Mouse (Mus musculus) neural tube, embryonic 12.5 days (tissue): ENCODE results near the gene Rab15. TPM values are rescaled to one million over a fixed set of nuclear protein-coding genes. Genes with fewer than 3 reads are reported as not detected.

Source experiments
- ATAC-seq: fragments of 200-750 bp; cut with Nextera tagmentation; 2 replicates; pipeline ENCODE4 v1.8.0; 2017; ENCODE audit warnings: low read depth, mild to moderate bottlenecking, moderate TSS enrichment, moderate library complexity; ENCODE audit not compliant: low FRiP score
- H3K27ac ChIP-seq: fragments of 300-500 bp; sonication (generic); 2 replicates; pipeline ENCODE4 v1.5.1; 2016
- H3K27me3 ChIP-seq: fragments of 300-500 bp; sonication (generic); replicated peaks from 2 replicates; pipeline ENCODE4 v1.6.1; 2016; ENCODE audit warnings: mild to moderate bottlenecking
- H3K36me3 ChIP-seq: fragments of 300-500 bp; sonication (generic); 2 replicates; pipeline ENCODE4 v1.6.1; 2016; ENCODE audit warnings: mild to moderate bottlenecking
- H3K4me1 ChIP-seq: fragments of 300-500 bp; sonication (generic); 2 replicates; pipeline ENCODE4 v1.6.1; 2016
- H3K4me2 ChIP-seq: fragments of 300-500 bp; sonication (generic); replicated peaks from 2 replicates; pipeline ENCODE4 v1.6.1; 2016; ENCODE audit warnings: mild to moderate bottlenecking
- H3K4me3 ChIP-seq: fragments of 300-500 bp; sonication (generic); 2 replicates; pipeline ENCODE4 v1.5.1; 2016
- H3K9ac ChIP-seq: fragments of 300-500 bp; sonication (generic); 2 replicates; pipeline ENCODE4 v1.6.1; 2016; ENCODE audit warnings: mild to moderate bottlenecking
- H3K9me3 ChIP-seq: fragments of 300-500 bp; sonication (generic); 2 replicates; pipeline ENCODE4 v1.6.1; 2016; ENCODE audit warnings: mild to moderate bottlenecking
- WGBS: fragments of 180-500 bp; shearing (Covaris S2); methylation state at CpG from one replicate; pipeline ENCODE4 v1.1.7; 2016; 5-methylcytosine and 5-hydroxymethylcytosine counted together
- polyA plus RNA-seq: library from polyadenylated mRNA; unstranded; fragments of >200 nt; fragmentation: Nextera tagmentation; extraction: Ambion mirVana; gene quantifications from 2 replicates; pipeline ENCODE4 v1.2.1, GENCODE M21; 2016

The Rab15 gene
- polyA plus RNA-seq, 1 experiment from 2014 or later = 22.6 TPM

DNA sequence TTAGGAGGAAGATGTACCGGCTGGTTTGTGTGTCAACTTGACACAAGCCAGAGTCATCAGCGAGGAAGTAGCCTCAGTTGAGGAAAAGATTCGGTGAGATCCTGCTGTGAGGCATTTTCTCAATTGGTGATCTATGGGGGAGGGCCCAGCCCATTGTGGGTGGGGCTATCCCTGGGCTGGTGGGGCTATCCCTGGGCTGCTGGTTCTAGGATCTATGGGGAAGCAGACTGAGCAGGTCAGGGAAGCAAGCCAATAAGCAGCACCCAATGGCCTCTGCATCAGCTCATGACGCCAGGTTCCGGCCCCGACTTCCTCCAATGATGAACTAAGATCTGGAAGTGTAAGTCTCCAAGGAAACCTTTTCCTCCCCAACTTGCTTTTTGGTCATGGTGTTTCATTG lies 17.4 kb upstream of the Rab15 start:
- no peak overlapping the region for H3K27ac ChIP-seq
- no peak overlapping the region for H3K4me3 ChIP-seq
- WGBS = 78% methylated on average over 6 of the region's 6 CpGs
- H3K36me3 ChIP-seq = no peaks in the 10 kb centered on the region
- ATAC-seq = no peak
- H3K9me3 ChIP-seq = no peaks in the 10 kb centered on the region
- H3K4me2 ChIP-seq = no peak overlapping the region
- no peaks in the 10 kb centered on the region for H3K27me3 ChIP-seq
- H3K9ac ChIP-seq = no peak overlapping the region
- H3K4me1 ChIP-seq = no peaks in the 10 kb centered on the region; the same call in 1 of the 2 replicates

- WGBS = 93% methylated on average over 4 of the region's 4 CpGs
- no peaks in the 10 kb centered on the region for H3K27me3 ChIP-seq
- H3K9me3 ChIP-seq = no peaks in the 10 kb centered on the region
- H3K36me3 ChIP-seq = no peaks in the 10 kb centered on the region
- H3K9ac ChIP-seq = no peak overlapping the region
- no peaks in the 10 kb centered on the region; the same call in 1 of the 2 replicates for H3K4me1 ChIP-seq
- H3K27ac ChIP-seq = no peak overlapping the region
- no peak overlapping the region for H3K4me2 ChIP-seq
- ATAC-seq = no peak
- H3K4me3 ChIP-seq = no peak overlapping the region
Measured at GRCm38 (mm10) chr12:76839298-76839697, 16.6 kb upstream of the Rab15 start.

GRCm38 (mm10) chr12:76837844-76838650 lies 15.3 kb upstream of the Rab15 start:
- ATAC-seq = no peak
- Histone ChIP-seq H3K4me1 (no peaks in the 10 kb centered on the region; the same call in 1 of the 2 replicates), H3K9me3 (no peaks in the 10 kb centered on the region), H3K27ac (no peak overlapping the region), H3K9ac (peak overlapping the region; percentile 66), H3K27me3 (no peaks in the 10 kb centered on the region), H3K4me3 (peak overlapping the region; percentile 64), H3K36me3 (no peaks in the 10 kb centered on the region), H3K4me2 (peak overlapping the region; percentile 73)
- 14% methylated on average over 21 of the region's 21 CpGs for WGBS

- Histone ChIP-seq H3K27ac (no peak overlapping the region), H3K9me3 (no peaks in the 10 kb centered on the region), H3K4me1 (no peaks in the 10 kb centered on the region; the same call in 1 of the 2 replicates), H3K9ac (peak overlapping the region; percentile 66), H3K27me3 (no peaks in the 10 kb centered on the region), H3K36me3 (no peaks in the 10 kb centered on the region), H3K4me3 (peak overlapping the region; percentile 64), H3K4me2 (peak overlapping the region; percentile 73)
- peak; percentile 99 for ATAC-seq
- under 1% methylated on average over 43 of the region's 43 CpGs for WGBS
Measured at GRCm38 (mm10) chr12:76837101-76837843, 14.6 kb upstream of the Rab15 start.

DNA sequence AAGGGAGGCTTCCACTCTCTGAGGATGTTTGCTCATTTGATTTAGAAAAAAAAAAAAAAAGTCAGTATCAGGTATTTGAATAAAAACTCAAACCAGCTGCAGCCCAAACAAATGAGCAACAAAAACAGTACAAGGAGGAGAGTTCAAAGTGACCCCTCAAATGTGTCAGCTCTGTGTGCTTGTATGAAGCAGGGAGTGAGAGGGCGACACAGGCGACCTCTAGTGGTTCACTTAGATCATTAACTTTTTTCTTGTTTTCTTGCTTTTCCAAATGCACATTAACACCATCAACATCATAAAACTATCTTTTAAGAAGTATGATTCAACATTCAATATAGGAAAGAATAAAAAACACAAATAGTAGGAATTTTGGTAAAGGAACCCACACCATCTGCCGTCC lies 10.0 kb upstream of the Rab15 start:
- Histone ChIP-seq H3K36me3 (no peaks in the 10 kb centered on the region), H3K4me1 (no peaks in the 10 kb centered on the region), H3K4me3 (no peak overlapping the region), H3K9ac (no peak overlapping the region), H3K27ac (no peak overlapping the region), H3K27me3 (no peaks in the 10 kb centered on the region), H3K4me2 (no peak overlapping the region), H3K9me3 (no peaks in the 10 kb centered on the region)
- no peak for ATAC-seq
- WGBS = 6% methylated on average over 3 of the region's 3 CpGs

DNA sequence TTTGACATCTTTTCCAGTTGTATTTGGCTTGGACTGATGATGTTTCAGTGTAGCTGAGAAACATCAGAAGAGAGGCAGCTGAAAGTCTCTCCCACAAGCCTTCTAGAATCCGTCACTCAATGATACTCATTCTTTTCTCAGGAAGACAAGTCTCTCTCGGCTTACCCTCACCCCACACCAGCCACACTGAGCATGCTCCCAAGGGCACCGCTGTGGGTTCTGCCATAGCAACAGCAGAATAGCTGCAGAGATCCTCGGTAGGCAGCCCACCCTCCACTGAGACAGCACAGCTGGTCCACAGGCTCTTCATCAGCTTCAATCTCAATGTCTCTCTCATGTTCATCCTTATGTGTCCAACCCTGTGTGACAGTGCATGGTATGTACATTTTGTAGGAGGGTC lies 2.6 kb upstream of the Rab15 start:
- ATAC-seq = no peak
- WGBS = 70% methylated on average over 4 of the region's 4 CpGs
- no peaks in the 10 kb centered on the region for H3K36me3 ChIP-seq
- no peak overlapping the region for H3K4me3 ChIP-seq
- peaks cover 17% of the 10 kb centered on the region for H3K4me1 ChIP-seq
- H3K27me3 ChIP-seq = peaks cover 20% of the 10 kb centered on the region
- H3K9ac ChIP-seq = no peak overlapping the region
- H3K9me3 ChIP-seq = no peaks in the 10 kb centered on the region
- no peak overlapping the region for H3K4me2 ChIP-seq
- H3K27ac ChIP-seq = no peak overlapping the region

DNA sequence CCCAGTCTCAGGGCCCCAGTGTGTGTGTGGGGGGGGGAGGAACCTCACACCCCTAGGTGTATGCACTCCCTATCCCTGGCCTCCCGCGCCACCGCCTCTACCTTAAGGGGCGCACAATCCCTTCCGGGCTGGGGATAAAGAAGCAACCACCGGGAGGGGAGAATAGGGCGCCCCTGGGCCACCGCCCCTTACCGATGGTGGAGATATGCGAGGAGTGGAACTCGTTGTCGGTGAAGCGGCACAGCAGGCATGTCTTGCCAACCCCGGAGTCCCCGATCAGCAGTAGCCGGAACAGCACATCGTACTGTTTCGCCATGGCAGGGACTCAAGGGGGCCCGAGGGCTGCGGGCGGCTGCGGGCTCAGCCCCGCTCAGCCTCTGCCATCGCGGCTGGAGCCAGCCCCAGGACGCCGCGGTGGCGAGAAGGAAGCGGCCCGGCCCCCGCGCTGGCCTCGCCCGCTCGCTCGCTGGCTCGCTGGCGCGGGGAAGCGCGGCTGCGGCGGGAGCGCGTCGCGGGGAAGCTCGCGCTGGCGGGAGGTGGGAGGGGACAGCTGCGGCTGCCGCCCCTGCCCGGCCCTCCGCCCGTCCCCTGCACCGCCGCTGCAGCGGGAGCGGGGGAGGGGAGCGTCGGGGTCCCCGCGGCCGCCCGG lies 582 bp downstream of the Rab15 start:
- ATAC-seq = peak; percentile 81
- Histone ChIP-seq H3K4me3 (peak overlapping the region; percentile 72), H3K27ac (no peak overlapping the region), H3K36me3 (no peaks in the 10 kb centered on the region), H3K27me3 (peaks cover 20% of the 10 kb centered on the region), H3K4me1 (peaks cover 17% of the 10 kb centered on the region), H3K4me2 (peak overlapping the region; percentile 92), H3K9ac (peak overlapping the region; percentile 85), H3K9me3 (no peaks in the 10 kb centered on the region)
- under 1% methylated on average over 62 of the region's 66 CpGs for WGBS

- 59% methylated on average over 4 of the region's 4 CpGs for WGBS
- H3K4me2 ChIP-seq = peak overlapping the region; percentile 92
- H3K4me1 ChIP-seq = peaks cover 17% of the 10 kb centered on the region
- no peak overlapping the region for H3K9ac ChIP-seq
- no peak overlapping the region for H3K27ac ChIP-seq
- no peaks in the 10 kb centered on the region for H3K9me3 ChIP-seq
- peaks cover 20% of the 10 kb centered on the region for H3K27me3 ChIP-seq
- H3K4me3 ChIP-seq = no peak overlapping the region
- no peak for ATAC-seq
- no peaks in the 10 kb centered on the region for H3K36me3 ChIP-seq
Measured at GRCm38 (mm10) chr12:76820615-76821014, 2.1 kb downstream of the Rab15 start.

DNA sequence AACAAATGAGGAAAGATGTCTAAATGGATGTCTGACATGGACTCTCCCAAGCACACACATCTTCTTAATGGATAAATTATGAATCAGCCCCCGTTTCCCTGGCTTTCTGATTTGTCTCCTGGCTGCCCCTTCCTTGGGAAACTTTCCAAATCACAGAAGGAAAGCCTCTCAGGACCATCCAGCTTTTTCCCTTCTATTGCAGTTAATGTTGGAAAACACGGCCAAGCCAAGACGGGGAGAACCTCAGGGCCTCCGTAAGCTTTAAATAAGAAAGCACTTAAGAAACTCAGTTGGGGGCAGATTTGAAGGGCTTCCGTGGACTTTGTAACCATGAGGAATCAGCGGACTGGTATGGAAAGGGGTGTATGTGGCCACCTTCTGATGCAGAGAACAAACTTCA lies 2.9 kb downstream of the Rab15 start:
- peaks cover 17% of the 10 kb centered on the region for H3K4me1 ChIP-seq
- no peak overlapping the region for H3K9ac ChIP-seq
- H3K27me3 ChIP-seq = peaks cover 18% of the 10 kb centered on the region
- ATAC-seq = no peak
- 77% methylated on average over 6 of the region's 6 CpGs for WGBS
- no peak overlapping the region for H3K27ac ChIP-seq
- H3K4me2 ChIP-seq = no peak overlapping the region
- no peaks in the 10 kb centered on the region for H3K36me3 ChIP-seq
- no peaks in the 10 kb centered on the region for H3K9me3 ChIP-seq
- H3K4me3 ChIP-seq = no peak overlapping the region

DNA sequence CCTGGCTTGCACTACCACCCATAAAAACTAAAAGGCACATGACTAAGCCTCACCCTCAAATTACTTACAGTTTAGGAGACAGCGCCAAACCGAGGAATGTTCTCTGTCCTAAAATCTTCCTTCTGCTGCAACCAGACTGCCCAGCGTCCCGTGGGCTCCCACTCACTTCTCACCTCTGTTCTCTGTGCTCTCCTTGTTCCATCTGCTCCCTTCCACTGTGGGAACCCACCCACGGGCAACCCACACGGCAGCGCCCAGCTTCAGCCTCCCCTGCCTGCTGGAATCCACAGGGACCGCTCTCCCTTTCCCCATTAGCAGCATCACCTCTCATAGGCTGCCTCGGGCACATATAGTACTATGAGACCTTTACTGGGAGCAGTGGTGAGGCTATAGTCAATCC lies 3.8 kb downstream of the Rab15 start:
- no peak overlapping the region for H3K27ac ChIP-seq
- H3K4me2 ChIP-seq = no peak overlapping the region
- peaks cover 17% of the 10 kb centered on the region for H3K4me1 ChIP-seq
- no peak for ATAC-seq
- 88% methylated on average over 9 of the region's 9 CpGs for WGBS
- no peak overlapping the region for H3K9ac ChIP-seq
- no peaks in the 10 kb centered on the region for H3K9me3 ChIP-seq
- no peak overlapping the region for H3K4me3 ChIP-seq
- peaks cover 11% of the 10 kb centered on the region for H3K27me3 ChIP-seq
- H3K36me3 ChIP-seq = no peaks in the 10 kb centered on the region

DNA sequence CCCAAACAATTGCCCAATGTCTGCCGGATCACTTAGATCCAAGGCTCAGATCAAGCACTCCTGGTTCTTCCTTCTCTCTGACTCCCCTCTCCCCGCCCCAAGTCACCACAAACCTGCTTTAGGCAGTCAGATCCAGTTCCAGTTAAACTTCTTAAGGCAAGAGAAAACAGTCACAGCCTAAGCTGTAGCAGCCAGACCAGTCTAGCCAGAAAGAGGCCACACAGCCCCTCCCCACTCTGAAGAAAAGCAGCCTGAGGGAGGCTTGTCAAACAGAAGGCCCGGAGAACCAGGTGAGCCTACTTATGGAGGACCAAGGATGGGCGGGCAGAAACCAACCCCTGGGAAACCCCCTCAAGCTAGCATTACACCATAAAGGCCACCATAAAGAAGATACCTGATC lies 4.6 kb downstream of the Rab15 start:
- H3K27ac ChIP-seq = no peak overlapping the region
- H3K36me3 ChIP-seq = no peaks in the 10 kb centered on the region
- H3K9me3 ChIP-seq = no peaks in the 10 kb centered on the region
- no peak overlapping the region for H3K4me2 ChIP-seq
- H3K27me3 ChIP-seq = peaks cover 11% of the 10 kb centered on the region
- peaks cover 17% of the 10 kb centered on the region for H3K4me1 ChIP-seq
- H3K4me3 ChIP-seq = no peak overlapping the region
- H3K9ac ChIP-seq = no peak overlapping the region
- no peak for ATAC-seq
- WGBS = 73% methylated on average over 4 of the region's 4 CpGs

DNA sequence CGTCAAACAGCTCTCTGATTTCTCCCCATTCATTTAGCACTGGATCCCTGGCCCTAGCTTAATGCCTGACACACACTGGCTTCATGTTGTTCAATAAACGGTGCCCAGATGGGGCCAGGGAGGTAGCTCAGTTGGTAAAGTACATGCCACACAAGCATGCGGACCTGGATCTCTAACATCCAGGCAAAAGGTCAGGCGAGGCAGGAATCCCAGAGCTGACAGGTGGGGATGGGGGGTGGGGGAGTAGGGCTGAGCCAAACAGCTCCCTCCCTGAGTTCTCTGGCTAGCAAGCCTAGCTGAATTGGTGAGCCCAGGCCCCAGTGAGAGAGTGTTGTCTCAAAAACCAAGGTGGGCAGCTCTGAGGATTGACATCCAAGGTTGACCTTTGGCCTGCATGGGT lies 5.5 kb downstream of the Rab15 start:
- 68% methylated on average over 4 of the region's 4 CpGs for WGBS
- H3K9me3 ChIP-seq = no peaks in the 10 kb centered on the region
- peaks cover 11% of the 10 kb centered on the region for H3K27me3 ChIP-seq
- no peak for ATAC-seq
- no peak overlapping the region for H3K4me2 ChIP-seq
- peaks cover 15% of the 10 kb centered on the region for H3K4me1 ChIP-seq
- no peak overlapping the region for H3K9ac ChIP-seq
- no peaks in the 10 kb centered on the region for H3K36me3 ChIP-seq
- no peak overlapping the region for H3K4me3 ChIP-seq
- H3K27ac ChIP-seq = no peak overlapping the region
